Mouse (Mus musculus): ENCODE measurements around the gene Olfr44. TPM values are rescaled to one million over a fixed set of nuclear protein-coding genes. Genes with fewer than 3 reads are reported as not detected.

The Olfr44 gene
- total RNA-seq (2023), result not detected in 4 replicates

GRCm38 (mm10) chr9:39493895-39494294 lies at the start of gene Olfr44:
Olfr44 (minus strand) TSS chr9:39493995.

GRCm38 (mm10) chr9:39515531-39515930 lies 21.7 kb upstream of the Olfr44 start, which contains the start of gene Olfr957:
Olfr957 (minus strand) TSS chr9:39515809.

GRCm38 (mm10) chr9:39471844-39472243 lies 22.0 kb downstream of the Olfr44 start, which contains the start of gene Olfr955:
Olfr955 (minus strand) TSS chr9:39471944.

GRCm38 (mm10) chr9:39456401-39456800 lies 37.4 kb downstream of the Olfr44 start, which contains the start of gene Olfr954:
Olfr954 (plus strand) TSS chr9:39456701.

Other genes with a start within 250 kb of the Olfr44 start
- not detected in 4 replicates for gene Olfr1537, start 244.0 kb downstream of the Olfr44 start, total RNA-seq (2023)
- gene Olfr945, start 217.2 kb downstream of the Olfr44 start, total RNA-seq (2023), result not detected in 4 replicates
- gene Olfr948, start 167.9 kb downstream of the Olfr44 start, total RNA-seq (2023), result not detected in 4 replicates
- gene Olfr951, start 106.6 kb downstream of the Olfr44 start, total RNA-seq (2023), result not detected in 4 replicates
- gene Olfr952, start 66.8 kb downstream of the Olfr44 start, total RNA-seq (2023), result not detected in 4 replicates
- gene Olfr954, start 37.3 kb downstream of the Olfr44 start, total RNA-seq (2023), result not detected in 4 replicates
- gene Olfr955, start 22.1 kb downstream of the Olfr44 start, total RNA-seq (2023), result not detected in 4 replicates
- gene Olfr957, start 21.8 kb upstream of the Olfr44 start, total RNA-seq (2023), result not detected in 4 replicates
- gene Olfr958, start 60.1 kb upstream of the Olfr44 start, total RNA-seq (2023), result not detected in 4 replicates
- not detected in 4 replicates for gene Olfr959, start 81.6 kb upstream of the Olfr44 start, total RNA-seq (2023)
- not detected in 4 replicates for gene AW551984, start 110.4 kb upstream of the Olfr44 start, total RNA-seq (2023)
- not detected in 4 replicates for gene Olfr148, start 116.7 kb upstream of the Olfr44 start, total RNA-seq (2023)
- gene Olfr960, start 127.4 kb upstream of the Olfr44 start, total RNA-seq (2023), result not detected in 4 replicates
- gene Olfr961, start 151.1 kb upstream of the Olfr44 start, total RNA-seq (2023), result not detected in 4 replicates
- not detected in 4 replicates for gene Olfr963, start 173.2 kb upstream of the Olfr44 start, total RNA-seq (2023)
- not detected in 4 replicates for gene Olfr149, start 213.1 kb upstream of the Olfr44 start, total RNA-seq (2023)
- not detected in 4 replicates for gene Olfr965, start 217.4 kb upstream of the Olfr44 start, total RNA-seq (2023)
- gene Olfr150, start 237.0 kb upstream of the Olfr44 start, total RNA-seq (2023), result not detected in 4 replicates

Measured in B cell, adult 62 days (primary cell).